Mouse (Mus musculus): Measurements from ENCODE around the gene Ocm.
"Not testable (repeated sequence)": the region's sequence is repeated elsewhere in the genome, so short reads cannot be mapped to it uniquely, and the experiment has no call there.

Ocm gene

DNA sequence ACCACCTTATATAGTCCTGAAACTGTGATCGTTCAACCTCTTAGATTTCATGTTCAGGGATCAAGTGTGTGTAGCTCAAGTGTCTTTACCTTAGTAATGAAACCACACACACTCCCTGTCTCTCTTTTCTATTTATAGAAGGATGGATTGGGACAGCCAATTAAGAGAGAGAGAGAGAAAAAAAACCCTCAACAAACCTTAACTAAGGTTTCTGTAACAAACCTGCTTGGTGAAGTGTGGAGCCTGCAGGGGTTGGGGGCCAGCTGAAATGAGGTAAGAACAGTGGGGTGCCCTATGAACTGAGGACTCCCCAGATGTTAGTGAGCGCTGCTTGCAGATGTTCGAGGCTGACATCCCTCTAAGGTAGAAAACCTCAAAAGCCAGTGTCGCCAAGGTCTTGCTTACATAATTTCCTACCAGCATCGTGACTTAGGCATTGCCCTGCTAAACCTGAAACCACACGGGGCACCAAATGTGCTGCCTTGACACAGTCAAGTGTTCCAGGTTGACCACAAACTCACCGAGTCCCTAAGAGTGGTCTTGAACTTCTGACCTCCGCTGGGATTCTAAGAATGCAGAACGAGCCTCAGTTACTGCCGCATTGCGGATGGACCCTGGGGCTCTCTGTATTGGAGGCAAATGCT lies at the start of gene Ocm:
TSS of gene Ocm (minus strand) at position 51 of the 644 bp plus-strand sequence.
- no peak for DNase-seq (ENCODE audit: low read depth in 1 of 2, low spot score in 2 of 2)

DNA sequence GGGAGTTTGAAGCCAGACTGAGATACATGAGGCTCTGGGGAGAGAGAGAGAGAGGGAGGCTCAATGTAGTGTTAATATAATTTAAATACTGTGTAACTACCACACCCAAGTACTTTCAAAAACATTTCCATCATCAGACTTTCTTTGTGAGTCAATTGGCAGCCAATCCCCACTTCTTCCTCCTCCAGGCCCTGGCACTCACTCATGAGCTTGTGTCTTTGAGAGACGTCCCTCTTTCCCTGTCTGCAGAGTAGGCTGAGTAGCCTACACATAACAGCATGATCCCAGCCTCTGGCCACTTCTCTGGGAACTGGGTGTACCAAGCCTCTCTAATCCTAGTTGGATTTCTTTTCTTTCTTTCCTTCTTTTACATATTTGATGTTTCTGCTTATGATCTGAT lies 44.8 kb upstream of the Ocm start:
- no peak for DNase-seq (ENCODE audit: low read depth in 1 of 2, low spot score in 2 of 2)

DNA sequence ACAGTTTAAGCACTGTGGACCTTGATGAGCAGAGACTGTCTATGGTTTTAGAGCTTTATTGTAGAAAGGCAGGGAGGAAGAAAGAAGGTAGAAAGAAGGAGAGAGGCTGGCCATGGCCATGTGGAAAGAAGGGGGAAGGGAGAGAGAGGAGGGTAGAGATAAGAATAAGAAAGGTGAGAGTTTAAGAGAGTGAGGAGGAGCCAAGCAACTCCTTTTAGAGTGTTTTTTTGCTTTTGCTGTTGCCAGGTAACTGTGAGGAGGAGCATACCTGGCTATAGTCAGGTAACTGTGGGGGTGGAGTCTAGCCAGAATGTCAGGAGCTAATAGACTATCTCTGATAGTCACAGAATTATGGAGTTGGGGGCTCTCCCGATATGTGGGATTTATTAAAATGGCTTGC lies 43.6 kb upstream of the Ocm start:
- DNase-seq (ENCODE audit: low read depth in 1 of 2, low spot score in 2 of 2), result no peak

DNA sequence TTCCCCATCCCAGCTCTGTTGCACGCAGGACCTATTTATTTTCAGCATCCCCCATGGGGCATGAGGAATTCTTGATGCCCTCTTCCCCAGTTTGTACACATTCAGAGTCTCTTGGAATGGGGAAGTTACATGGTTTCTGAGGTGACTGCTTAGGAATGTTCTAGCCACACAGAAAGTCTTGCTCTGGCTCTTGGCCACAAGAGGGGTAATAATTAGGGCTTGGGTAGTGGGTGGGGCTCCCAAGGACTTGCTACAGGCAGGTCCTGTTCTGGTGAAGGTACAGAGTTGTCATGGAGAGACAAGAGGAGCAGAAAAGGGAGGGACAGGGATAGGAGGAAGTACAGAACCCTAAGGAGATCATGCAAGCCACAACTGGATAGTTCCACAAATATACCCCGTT lies 39.6 kb upstream of the Ocm start:
- no peak for DNase-seq (ENCODE audit: low read depth in 1 of 2, low spot score in 2 of 2)

DNA sequence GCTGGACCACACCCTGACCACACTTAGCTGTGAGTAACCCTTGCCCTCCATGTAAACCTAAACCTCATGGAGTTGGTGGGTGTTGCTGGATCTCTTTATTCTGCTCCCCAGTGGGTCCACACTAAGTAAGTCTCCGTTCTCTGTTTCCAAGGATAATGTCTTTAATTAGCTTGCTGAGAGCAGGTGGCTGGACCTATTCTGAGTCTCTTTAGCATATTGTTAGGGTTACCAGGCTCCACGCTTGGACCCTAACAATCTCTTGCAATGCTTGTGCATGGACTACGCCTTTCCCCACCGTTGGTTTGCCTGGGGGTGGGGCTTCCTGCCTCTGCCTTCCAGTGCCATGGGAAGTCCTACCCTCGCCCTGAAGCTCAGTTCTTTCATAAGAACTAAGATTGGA lies 37.6 kb upstream of the Ocm start:
- DNase-seq (ENCODE audit: low read depth in 1 of 2, low spot score in 2 of 2), result no peak

DNA sequence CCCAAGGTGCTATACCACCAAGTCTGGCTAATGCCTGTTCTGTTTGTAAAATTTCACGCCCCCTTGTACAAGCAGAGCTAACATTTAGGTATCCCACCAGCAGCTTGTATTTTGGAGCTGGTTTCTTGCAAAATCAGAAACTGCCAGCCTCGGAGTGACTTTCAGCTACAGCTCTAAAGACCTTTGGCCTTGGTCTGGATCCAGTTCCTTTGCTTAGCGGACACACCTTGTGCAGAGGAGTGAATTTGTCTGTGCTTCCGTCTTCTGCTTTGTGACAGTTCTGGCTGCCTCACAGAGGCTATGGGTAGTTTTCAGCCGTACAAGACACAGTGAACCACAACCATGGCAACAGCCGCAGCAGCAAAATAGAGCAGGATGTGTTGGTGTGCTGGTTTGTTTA lies 27.9 kb upstream of the Ocm start:
- DNase-seq (ENCODE audit: low read depth in 1 of 2, low spot score in 2 of 2), result no peak

DNA sequence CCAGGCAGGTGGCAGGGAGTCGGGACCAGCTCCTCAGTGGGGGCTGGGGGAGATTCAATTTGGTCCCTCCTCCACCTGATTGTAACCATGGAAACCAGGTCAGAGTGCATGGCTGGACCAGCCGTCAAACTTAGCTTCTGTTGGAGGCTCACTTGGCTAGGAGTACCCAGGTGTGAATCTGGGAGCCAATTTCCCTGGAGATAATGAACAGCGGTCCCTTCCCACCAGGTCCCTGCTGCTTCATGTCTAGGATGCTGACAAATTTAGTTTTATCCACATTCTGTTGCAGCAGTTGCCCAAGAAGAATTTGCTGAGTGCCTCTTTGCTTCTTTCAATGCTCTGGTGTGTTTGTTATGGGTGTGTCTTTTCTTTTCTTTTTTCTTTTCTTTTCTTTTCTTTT lies 27.0 kb upstream of the Ocm start:
- no peak for DNase-seq (ENCODE audit: low read depth in 1 of 2, low spot score in 2 of 2)

DNA sequence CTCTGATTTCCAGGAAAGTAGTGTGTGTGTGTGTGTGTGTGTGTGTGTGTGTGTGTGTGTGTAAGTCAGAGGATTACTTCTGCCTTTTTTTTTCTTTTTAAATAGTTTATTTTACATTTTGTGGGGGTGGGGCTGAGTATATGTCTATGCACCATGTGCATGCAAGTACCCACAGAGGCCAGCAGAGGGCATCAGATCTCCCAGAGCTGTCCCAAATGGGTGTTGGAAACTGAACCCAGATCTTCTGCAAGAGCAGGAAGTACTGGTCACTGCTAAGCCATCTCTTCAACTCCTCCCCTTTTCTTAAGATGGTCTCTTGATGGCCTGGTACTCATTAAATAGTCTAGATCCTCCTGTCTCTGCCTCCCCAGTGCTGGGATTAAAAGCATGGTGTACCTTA lies 24.8 kb upstream of the Ocm start:
- DNase-seq (ENCODE audit: low read depth in 1 of 2, low spot score in 2 of 2), result no peak

DNA sequence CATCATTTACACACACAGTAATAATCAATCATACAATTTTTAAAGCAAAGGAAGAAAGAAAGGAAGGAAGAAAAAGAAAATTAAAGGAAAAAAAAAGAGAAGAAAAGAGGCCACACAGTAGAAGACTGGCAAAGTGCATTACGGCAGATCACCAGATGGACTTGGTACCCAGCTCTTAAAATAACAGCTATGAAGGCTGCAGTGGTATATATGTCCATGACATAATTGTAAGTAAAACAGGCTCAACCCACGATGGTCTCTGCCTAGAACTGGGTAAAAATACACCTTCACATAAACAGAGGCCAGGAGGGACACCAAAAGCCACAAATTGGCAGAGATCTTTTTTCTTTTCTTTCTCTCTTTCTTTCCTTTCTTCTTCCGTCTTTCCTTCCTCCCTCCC lies 23.4 kb upstream of the Ocm start:
- no peak for DNase-seq (ENCODE audit: low read depth in 1 of 2, low spot score in 2 of 2)

DNA sequence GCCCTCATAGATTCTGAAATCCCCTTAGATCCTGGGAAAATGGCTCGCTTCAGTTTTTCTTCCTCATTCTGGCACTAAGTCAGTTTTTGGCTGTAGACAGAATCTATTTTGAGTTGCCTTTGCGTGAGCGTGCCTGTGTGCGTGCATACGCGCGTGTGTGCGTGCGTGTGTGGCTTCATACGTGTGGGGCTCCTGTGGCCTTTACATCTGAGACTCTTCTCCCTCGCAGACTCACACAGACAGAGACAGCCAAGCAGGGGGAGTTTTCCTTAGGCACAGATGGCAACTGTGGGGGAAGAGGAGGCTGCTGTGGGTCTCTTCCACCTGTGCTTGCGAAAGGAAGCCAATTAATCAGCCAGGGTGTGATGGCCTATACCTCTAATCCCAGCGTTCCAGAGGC lies 20.9 kb upstream of the Ocm start:
- DNase-seq (ENCODE audit: low read depth in 1 of 2, low spot score in 2 of 2), result no peak

DNA sequence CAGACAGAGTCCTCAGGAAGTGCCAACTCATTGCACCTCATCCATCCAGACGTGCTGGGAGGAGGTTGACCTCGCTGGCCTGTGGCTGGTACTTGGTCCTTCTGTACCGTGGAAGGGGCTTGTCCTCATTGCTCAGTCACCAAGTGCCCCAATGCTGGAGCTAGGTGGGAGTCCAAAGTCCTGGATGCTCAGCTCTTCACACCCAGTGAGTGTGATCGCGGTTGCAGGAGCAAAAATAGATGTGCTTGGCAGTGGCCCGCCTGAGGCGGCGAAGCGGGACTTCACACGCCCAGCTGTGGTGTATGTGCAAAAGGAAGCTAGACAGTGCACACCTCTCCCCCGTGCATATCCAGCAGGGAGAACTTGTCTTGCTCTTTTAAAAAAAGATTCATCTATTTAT lies 16.7 kb upstream of the Ocm start:
- no peak for DNase-seq (ENCODE audit: low read depth in 1 of 2, low spot score in 2 of 2)

DNA sequence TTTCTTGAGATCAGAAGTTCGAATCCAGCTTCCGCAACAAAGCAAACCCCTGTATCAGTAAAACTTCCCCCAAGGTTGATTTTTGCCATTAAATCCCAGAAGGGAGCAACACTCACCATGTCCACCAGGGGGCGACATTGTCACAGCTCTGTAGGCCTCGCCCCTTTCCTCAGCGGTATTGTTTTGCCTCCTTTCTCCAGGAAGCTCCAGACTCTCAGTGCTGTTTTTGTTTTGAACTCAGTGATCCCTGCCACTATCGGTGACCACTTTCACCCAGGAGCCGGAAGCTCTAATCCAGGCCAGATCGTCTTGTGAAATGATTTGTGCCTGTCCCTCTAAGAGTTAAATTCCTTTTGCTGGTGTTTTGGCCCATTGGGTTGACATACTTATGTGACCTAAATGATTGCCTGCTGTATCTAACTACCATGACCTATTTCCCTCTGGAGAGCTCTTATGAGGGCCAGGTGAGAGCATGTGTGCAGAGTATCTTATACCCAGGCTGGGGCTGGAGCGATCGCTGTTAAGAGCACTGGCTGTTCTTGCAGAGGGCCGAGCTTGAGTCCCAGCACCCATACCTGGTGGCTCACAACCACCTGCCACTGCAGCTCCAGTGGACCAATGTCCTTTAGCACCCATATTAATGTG lies 14.4 kb upstream of the Ocm start:
- DNase-seq (ENCODE audit: low read depth in 1 of 2, low spot score in 2 of 2), result peak; percentile 35 to 64

DNA sequence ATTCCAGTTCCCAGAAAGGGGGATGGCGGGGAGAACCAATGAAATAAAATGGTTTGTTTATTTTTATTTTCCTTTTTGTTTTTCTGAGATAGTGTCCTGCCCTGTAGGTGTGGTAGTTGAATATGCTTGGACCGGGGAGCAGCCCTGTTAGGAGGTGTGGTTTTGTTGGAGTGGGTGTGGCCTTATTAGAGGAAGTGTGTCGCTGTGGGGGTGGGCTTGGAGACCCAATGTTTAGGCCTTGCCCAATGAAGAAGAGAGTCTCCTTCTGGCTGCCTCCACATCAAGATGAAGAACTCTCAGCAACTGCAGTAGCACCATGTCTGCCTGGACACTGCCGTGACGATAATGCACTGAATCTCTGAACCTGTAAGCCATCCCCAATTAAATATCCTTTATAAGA lies 13.4 kb upstream of the Ocm start:
- DNase-seq (ENCODE audit: low read depth in 1 of 2, low spot score in 2 of 2), result no peak

DNA sequence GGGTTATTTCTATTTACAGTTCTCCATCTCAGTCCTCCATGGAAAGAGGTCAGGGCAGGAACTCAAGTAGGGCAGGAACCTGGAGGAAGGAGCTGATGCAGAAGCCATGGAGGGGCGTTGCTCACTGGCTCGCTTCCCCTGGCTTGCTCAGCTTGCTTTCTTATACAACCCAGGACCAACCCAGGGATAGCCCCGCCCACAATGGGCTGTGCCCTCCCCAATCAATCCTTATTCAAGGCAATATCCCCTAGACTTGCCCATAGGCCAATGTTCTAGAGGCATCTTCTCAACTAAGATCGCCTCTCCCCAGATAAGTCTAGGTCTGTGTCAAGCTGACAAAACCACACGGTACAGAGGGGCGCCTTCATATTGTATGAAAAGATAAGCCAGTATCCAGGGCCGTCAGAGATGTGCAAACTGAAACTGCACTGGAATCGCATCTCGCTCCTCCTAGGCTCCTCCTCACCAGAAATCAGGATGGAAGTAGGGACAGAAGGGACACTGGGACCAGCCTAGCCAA lies 12.7 kb upstream of the Ocm start:
- DNase-seq (ENCODE audit: low read depth in 1 of 2, low spot score in 2 of 2), result no peak

DNA sequence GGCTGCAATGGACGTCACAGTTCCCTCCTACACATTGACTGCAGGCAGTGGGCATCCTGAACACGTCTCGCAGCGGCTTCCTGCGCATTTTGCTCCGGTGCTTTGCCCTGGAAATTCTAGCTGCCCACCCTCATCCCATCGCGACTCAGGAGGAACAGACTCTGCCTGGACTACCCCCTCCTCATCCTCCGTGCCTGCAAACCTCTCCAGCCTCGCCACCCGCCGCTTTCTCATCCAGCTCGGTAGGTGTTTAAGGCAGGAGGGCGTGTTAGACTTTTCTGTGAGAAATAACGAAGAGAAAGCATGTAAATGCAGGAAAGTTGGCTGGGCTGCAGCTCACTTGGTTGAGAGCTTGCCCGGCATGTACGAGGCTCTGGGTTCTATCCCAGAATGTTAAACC lies 10.5 kb upstream of the Ocm start:
- DNase-seq (ENCODE audit: low read depth in 1 of 2, low spot score in 2 of 2), result no peak

DNA sequence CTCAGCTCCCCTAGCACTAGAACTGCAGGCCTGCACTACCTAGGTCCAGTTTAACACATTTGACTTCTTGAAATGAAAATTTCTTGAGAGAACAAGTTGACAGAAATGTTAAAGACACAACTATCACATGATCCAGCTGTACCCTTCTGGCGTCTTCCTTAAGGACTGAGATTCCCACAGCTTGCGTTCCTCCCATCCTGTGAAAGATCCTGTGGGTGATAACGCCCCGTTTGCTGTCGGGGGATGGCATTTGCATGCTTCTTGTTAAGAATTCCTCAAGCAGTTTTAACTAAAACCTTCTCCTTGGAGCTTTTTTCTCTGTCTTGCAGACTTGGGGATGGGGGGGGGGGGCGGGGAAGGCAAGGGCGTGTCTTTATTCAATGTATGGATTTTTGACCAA lies 8.1 kb upstream of the Ocm start:
- no peak for DNase-seq (ENCODE audit: low read depth in 1 of 2, low spot score in 2 of 2)

DNA sequence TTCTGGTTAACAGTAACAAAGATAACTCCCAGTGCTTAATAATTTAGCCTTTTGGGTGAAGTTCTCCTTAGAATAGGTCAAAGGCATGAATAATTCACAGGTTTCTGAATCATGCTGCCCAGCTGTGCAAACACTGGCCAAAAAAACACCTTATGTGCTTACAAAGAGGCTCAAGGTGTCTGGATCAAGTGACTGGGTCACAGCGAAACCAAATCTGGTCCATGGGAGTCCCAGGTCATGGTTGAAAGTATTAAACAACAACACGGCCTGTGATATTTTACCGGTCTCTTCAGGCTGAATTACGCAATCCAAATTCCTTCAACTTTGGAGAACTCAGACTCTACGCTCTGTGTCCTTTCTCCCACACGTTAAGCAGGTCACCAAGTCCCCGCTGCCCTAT lies 6.0 kb upstream of the Ocm start:
- DNase-seq (ENCODE audit: low read depth in 1 of 2, low spot score in 2 of 2), result no peak

DNA sequence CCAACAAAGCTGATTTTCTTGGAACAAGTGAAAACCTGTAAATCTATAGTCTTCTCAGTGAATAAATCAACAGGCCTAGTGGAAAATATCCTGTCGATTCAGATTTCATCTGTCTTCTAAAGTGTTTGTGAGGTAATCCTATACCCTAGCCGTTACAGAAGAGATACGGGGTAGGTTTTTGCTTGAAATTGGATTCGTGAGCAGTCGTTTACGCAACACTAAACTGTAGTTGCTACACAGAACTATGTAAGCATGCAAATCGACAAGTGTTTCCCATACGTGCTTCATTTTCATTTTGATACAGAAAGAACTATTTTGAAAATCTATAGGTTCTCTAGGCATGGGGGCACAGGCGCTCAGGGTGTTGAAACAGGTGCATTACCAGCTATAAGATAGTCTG lies 10.6 kb downstream of the Ocm start:
- no peak for DNase-seq (ENCODE audit: low read depth in 1 of 2, low spot score in 2 of 2)

DNA sequence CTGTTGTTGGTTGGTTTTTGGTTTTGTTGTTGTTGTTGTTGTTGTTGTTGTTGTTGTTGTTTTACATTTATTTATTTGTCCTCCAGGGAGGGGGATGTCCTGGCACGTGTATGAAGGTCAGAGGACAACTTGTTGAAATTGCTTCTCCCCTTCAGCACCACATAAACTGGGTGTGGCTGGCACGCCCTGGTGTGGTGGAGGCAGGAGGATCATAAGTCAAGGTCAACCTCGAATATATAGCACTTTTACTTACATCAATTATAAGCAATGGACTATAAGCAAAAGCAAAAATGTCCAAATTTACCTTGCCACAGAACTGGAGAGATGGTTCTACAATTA lies 11.2 kb downstream of the Ocm start:
- DNase-seq (ENCODE audit: low read depth in 1 of 2, low spot score in 2 of 2), result no peak

DNA sequence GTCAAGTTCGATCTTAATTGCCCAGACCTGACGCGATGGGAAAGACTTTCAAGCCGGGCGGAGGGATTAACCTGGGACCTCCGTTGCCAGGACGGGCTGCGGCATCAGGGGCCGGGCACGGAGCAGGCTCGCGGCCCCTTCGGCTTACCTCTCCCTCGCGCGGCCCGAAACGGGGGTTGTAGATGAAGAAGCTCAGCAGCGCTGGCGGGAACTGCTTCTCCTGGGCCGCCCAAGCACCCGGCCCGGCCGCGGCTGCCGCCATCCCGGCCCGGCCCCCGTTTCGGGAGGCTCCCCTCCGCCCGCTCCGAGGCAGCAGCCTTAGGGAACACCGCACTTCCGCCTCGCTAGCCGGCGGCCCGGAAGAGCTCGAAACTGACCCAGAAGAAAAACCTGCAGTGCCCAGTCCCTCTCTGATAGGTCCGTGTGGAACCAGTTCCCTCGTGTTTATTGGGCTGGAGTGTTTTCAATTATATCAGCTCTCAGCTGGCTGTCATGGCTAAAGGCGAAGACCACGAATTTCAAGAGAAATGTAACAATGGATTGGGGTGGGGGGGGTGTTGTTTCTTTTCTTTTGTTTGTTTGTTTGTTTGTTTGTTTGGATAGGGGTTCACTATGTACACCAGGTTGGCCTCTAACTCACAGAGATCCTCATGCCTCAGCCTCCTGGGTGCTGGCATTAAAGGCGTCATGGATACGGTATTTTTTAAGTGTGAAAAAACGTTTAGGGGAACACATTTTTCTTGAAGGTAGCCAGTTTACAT lies 11.7 kb downstream of the Ocm start, which contains the start of gene Ccz1:
TSS of gene Ccz1 (minus strand) at position 327 of the 761 bp plus-strand sequence.
- DNase-seq (ENCODE audit: low read depth in 1 of 2, low spot score in 2 of 2), result peak; percentile 32 to 57

DNA sequence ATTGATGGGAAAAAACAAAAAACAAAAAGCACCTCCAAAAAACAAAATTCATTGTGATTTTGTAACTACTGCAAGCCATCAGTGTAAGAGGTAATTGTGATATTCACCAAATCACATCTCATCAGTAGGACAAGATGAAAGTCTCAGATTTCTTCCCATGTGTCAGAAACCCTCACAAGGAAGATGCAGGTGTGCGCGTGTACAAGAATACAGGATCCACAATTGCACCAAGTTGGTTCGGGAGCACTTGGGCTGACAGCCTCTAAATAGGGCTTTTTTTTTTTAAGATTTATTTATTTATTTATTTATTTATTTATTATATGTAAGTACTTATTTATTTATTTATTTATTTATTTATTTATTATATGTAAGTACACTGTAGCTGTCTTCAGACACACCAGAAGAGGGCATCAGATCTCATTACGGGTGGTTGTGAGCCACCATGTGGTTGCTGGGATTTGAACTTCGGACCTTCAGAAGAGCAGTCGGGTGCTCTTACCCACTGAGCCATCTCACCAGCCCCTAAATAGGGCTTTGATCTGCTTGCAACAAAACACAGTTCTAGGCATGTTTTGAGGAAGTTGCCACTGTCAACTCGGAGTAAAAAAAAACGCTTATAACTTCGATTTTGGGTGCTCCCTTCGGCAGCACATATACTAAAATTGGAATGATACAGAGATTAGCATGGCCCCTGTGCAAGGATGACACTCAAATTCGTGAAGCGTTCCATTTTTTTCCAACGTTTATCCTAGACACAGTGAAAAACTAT lies 12.9 kb downstream of the Ocm start:
- not testable (repeated sequence) for DNase-seq (ENCODE audit: low read depth in 1 of 2, low spot score in 2 of 2)
